In genomic region chr2:73281707-73282106, GRCm38 (mm10) we compare ENCODE assay signal across 14 mouse cellular contexts. TPM values are rescaled to one million over a fixed set of nuclear protein-coding genes. Genes with fewer than 3 reads are reported as not detected.
DNase-seq lines count a peak whose midpoint lies in the region; ATAC-seq and TF ChIP-seq lines count a peak whose summit lies in the region.
"Had no signal": no experiment of that assay in that cellular context is flagged by ENCODE, and none has a peak within 500 bp of the region (broad histone marks: within the 10 kb centered on the region; RNA-seq: fewer than 3 reads in every experiment).

No protein-coding gene starts in this region.

- H3K4me2 ChIP-seq in kidney, postnatal 0 days (ENCODE audit: low read length) = no peak overlapping the region

- peaks cover 25% of the 10 kb centered on the region for H3K27me3 ChIP-seq in kidney, postnatal 0 days (ENCODE audit: insufficient read depth, low read length)
- peaks cover 48% of the 10 kb centered on the region for H3K27me3 ChIP-seq in E14TG2a.4 (ENCODE audit: insufficient read depth, low read length)

- no peak overlapping the region for H3K9ac ChIP-seq in kidney, postnatal 0 days (ENCODE audit: low read depth, low read length)
- H3K9ac ChIP-seq: embryonic facial prominence, embryonic 13.5 days; liver, embryonic 13.5 days had no signal

- TF ChIP-seq CTCF in kidney, postnatal 0 days (IDR thresholded peaks at IDR 0.05; ENCODE audit: low read depth) = peak; percentile 65
- TF ChIP-seq CTCF in E14TG2a.4 (conservative IDR thresholded peaks at IDR 0.05; ENCODE audit: low read length) = peak; percentile 57

- 15% methylated on average over 7 of the region's 7 CpGs for WGBS in kidney, postnatal 0 days

- no peak for ATAC-seq in kidney, postnatal 0 days (replicated peaks; ENCODE audit: low FRiP score, low read depth)

- no peaks in the 10 kb centered on the region for H3K36me3 ChIP-seq in kidney, postnatal 0 days (ENCODE audit: insufficient read depth, low read length)
- peaks cover 5% of the 10 kb centered on the region; the same call in 1 of the 2 replicates for H3K36me3 ChIP-seq in E14TG2a.4 (ENCODE audit: insufficient read depth, low read length)
- H3K36me3 ChIP-seq: embryonic facial prominence, embryonic 13.5 days had no signal

- peak; percentile 54 for DNase-seq in kidney, postnatal 0 days (ENCODE audit: low spot score)
- no peak for DNase-seq in kidney, postnatal 14 days
- peak; percentile 35 for DNase-seq in MN1 (ENCODE audit: low spot score)
- DNase-seq in induced T-regulatory cell, adult 2 months (ENCODE audit: low read depth) = peak; percentile 43
- no peak for DNase-seq in natural killer cell, adult 2 months (ENCODE audit: low spot score in 2 of 2)
- DNase-seq in lung, postnatal 36 days = no peak
- DNase-seq: gastrocnemius, postnatal 10 days; heart, postnatal 10 days; liver, embryonic 13.5 days had no signal

- H3K9me3 ChIP-seq in kidney, postnatal 0 days (replicated peaks; ENCODE audit: low read length) = no peaks in the 10 kb centered on the region
- H3K9me3 ChIP-seq in E14TG2a.4 (ENCODE audit: low read length) = no peaks in the 10 kb centered on the region
- H3K9me3 ChIP-seq: embryonic facial prominence, embryonic 13.5 days; liver, embryonic 13.5 days had no signal

- H3K27ac ChIP-seq in kidney, postnatal 0 days = no peak overlapping the region
- H3K27ac ChIP-seq: embryonic facial prominence, embryonic 13.5 days; liver, embryonic 13.5 days had no signal

- peaks cover 7% of the 10 kb centered on the region for H3K4me1 ChIP-seq in kidney, postnatal 0 days (replicated peaks; ENCODE audit: insufficient read depth, low read length)
- H3K4me1 ChIP-seq in E14TG2a.4 (replicated peaks; ENCODE audit: low read depth, low read length) = peaks cover 45% of the 10 kb centered on the region

- no peak overlapping the region for H3K4me3 ChIP-seq in kidney, postnatal 0 days (replicated peaks; ENCODE audit: low read depth, low read length)
- no peak overlapping the region for H3K4me3 ChIP-seq in E14TG2a.4 (replicated peaks; ENCODE audit: low read length)

RNA-seq across cellular contexts. Expression of gene Sp9, which starts 10.0 kb away (rescaled TPM):
- polyA plus RNA-seq in kidney, postnatal 0 days (2015; fragmentation: Nextera tagmentation; extraction: Ambion mirVana) = not detected in 2 replicates
- polyA plus RNA-seq: large intestine, adult 2 months; liver, embryonic 13.5 days; stomach, embryonic 14.5 days; urinary bladder, adult 2 months had no signal

RNA-seq across cellular contexts. Expression of gene Scrn3, which starts 30.7 kb away (rescaled TPM):
- polyA plus RNA-seq in kidney, postnatal 0 days (2015; fragmentation: Nextera tagmentation; extraction: Ambion mirVana) = 15.9 TPM in 2 replicates

RNA-seq across cellular contexts. Expression of gene Cir1, which starts 30.8 kb away (rescaled TPM):
- polyA plus RNA-seq in kidney, postnatal 0 days (2015; fragmentation: Nextera tagmentation; extraction: Ambion mirVana) = 28.5 and 33.8 TPM in 2 replicates

Comparison
In these comparisons a context has a peak if more than half of its experiments do, and no peak if none do; other contexts are left out.
1. DNase-seq: peak in kidney, postnatal 0 days (single experiment), MN1 (single experiment) and induced T-regulatory cell, adult 2 months (single experiment); none in kidney, postnatal 14 days (single experiment), natural killer cell, adult 2 months (0 of 2) and lung, postnatal 36 days (single experiment).